Mouse (Mus musculus): ENCODE results near the gene Utp20.

DNA sequence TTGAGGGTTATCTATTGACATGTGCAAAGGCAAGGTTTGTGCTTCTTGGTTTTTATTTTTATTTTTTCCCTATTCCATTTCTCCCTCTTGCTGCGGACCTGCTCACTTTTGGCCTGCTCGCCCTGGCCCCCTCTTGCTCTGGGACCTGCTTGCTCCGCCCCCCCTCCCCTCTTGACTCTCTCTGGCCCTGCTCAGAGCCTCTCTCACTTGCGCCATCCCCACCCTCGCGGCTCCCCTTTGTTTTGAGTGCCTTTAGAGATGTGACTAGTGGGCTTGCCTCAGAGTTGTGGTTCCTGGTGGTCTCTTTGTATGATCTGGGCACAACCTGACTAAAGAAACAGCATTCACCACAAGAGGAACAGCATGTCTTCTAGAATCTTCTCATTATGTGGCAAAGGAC is 125.7 kb downstream of the Utp20 start:
- TF ChIP-seq CTCF (IDR thresholded peaks at IDR 0.05; ENCODE audit: extremely low read depth, insufficient read depth, low read length) = no peak
- TF ChIP-seq POLR2A (IDR thresholded peaks at IDR 0.05; ENCODE audit: extremely low read depth, insufficient read depth, low read length) = no peak

Measured in cortical plate, adult 2 months (tissue).